Mouse (Mus musculus) heart, embryonic 11.5 days (tissue): Measurements from ENCODE around the gene Acpp. TPM values are rescaled to one million over a fixed set of nuclear protein-coding genes. Genes with fewer than 3 reads are reported as not detected.

Experiments used
- ATAC-seq: fragments of 200-750 bp; cut with Nextera tagmentation; replicated peaks from 2 replicates; pipeline ENCODE4 v1.8.0; 2017; ENCODE audit warnings: moderate library complexity; ENCODE audit not compliant: insufficient number of reproducible peaks, low FRiP score, low TSS enrichment
- H3K27ac ChIP-seq: fragments of 300-500 bp; sonication (generic); 2 replicates; pipeline ENCODE4 v1.5.1; 2014; ENCODE audit warnings: mild to moderate bottlenecking, low read depth, low read length
- H3K27me3 ChIP-seq: fragments of 300-500 bp; sonication (generic); 2 replicates; pipeline ENCODE4 v1.6.1; 2014; ENCODE audit warnings: mild to moderate bottlenecking, low read length, mixed read lengths; ENCODE audit not compliant: control insufficient read depth, insufficient read depth
- H3K36me3 ChIP-seq: fragments of 300-500 bp; sonication (generic); 2 replicates; pipeline ENCODE4 v1.6.1; 2014; ENCODE audit warnings: mild to moderate bottlenecking, low read length, moderate library complexity, mixed read lengths; ENCODE audit not compliant: control insufficient read depth, insufficient read depth
- H3K4me1 ChIP-seq: fragments of 300-500 bp; sonication (generic); 2 replicates; pipeline ENCODE4 v1.6.1; 2014; ENCODE audit warnings: low read length; ENCODE audit not compliant: control insufficient read depth, insufficient read depth
- H3K4me2 ChIP-seq: fragments of 300-500 bp; sonication (generic); 2 replicates; pipeline ENCODE4 v1.6.1; 2014; ENCODE audit warnings: mild to moderate bottlenecking, moderate library complexity
- H3K4me3 ChIP-seq: fragments of 300-500 bp; sonication (generic); 2 replicates; pipeline ENCODE4 v1.5.1; 2014; ENCODE audit warnings: low read depth, low read length
- H3K9ac ChIP-seq: fragments of 300-500 bp; sonication (generic); 2 replicates; pipeline ENCODE4 v1.6.1; 2014; ENCODE audit warnings: mild to moderate bottlenecking, low read depth, low read length, moderate library complexity
- H3K9me3 ChIP-seq: fragments of 300-500 bp; sonication (generic); replicated peaks from 2 replicates; pipeline ENCODE4 v1.6.1; 2016; ENCODE audit warnings: low read length; ENCODE audit not compliant: control insufficient read depth
- WGBS: fragments of 180-500 bp; shearing (Covaris S2); extraction: QIAGEN DNeasy Blood & Tissue Kit; methylation state at CpG from one replicate; pipeline ENCODE4 v1.1.7; 2014; ENCODE audit not compliant: insufficient replicate concordance; 5-methylcytosine and 5-hydroxymethylcytosine counted together
- polyA plus RNA-seq: library from polyadenylated mRNA; unstranded; fragments of >200 nt; fragmentation: Nextera tagmentation; extraction: Ambion mirVana; gene quantifications from 2 replicates; pipeline ENCODE4 v1.2.1, GENCODE M21; 2014

Gene Acpp
- polyA plus RNA-seq, 1 experiment from 2014 or later: 0.30 TPM

DNA sequence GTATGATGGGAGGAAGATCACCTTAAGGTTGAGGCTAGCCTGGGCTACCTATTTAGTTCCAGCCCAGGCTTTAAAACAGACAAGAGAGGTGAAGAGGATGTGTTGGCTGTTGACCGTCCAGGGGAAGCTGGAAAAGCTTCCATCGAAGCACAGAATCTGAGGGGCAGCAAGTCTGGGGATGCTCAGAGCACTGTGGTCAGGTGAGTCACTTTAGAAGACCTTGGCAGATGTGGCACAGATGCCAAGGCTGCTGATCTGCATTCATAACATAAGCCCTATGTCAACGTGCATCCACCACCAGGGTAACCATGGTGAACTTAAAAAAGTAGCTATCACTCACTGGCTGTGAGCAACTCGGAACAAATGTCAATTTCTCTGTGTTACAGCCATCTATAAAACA lies 85.9 kb downstream of the Acpp start:
- H3K27ac ChIP-seq: no peak overlapping the region
- no peak overlapping the region for H3K4me2 ChIP-seq
- no peaks in the 10 kb centered on the region for H3K9me3 ChIP-seq
- 86% methylated on average over 4 of the region's 4 CpGs for WGBS
- H3K4me1 ChIP-seq: peaks cover 13% of the 10 kb centered on the region
- H3K36me3 ChIP-seq: no peaks in the 10 kb centered on the region
- no peak overlapping the region for H3K4me3 ChIP-seq
- no peak overlapping the region for H3K9ac ChIP-seq
- H3K27me3 ChIP-seq: no peaks in the 10 kb centered on the region
- ATAC-seq: no peak

DNA sequence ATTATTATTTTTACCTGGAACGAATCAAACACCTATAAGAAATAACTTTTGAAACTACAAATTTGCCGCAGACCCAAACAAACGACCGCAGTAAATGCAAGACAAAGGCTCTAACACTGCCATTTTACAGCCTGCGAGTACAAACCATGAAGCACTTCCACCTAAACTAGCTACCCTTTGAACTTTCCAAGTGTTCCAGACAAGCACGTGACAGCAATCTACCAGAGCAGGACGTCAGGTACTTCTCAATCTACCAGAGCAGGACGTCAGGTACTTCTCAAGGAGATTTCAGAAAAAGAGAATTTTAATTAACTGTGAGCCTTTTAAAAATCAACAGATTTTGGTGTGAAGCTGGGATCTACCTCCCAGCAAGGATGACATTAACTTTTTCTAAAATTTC lies 86.4 kb downstream of the Acpp start:
- 77% methylated on average over 8 of the region's 8 CpGs for WGBS
- Histone ChIP-seq H3K27me3 (no peaks in the 10 kb centered on the region), H3K4me1 (peaks cover 13% of the 10 kb centered on the region), H3K9me3 (no peaks in the 10 kb centered on the region), H3K36me3 (no peaks in the 10 kb centered on the region), H3K9ac (no peak overlapping the region), H3K4me2 (no peak overlapping the region), H3K27ac (no peak overlapping the region), H3K4me3 (no peak overlapping the region)
- ATAC-seq: no peak

DNA sequence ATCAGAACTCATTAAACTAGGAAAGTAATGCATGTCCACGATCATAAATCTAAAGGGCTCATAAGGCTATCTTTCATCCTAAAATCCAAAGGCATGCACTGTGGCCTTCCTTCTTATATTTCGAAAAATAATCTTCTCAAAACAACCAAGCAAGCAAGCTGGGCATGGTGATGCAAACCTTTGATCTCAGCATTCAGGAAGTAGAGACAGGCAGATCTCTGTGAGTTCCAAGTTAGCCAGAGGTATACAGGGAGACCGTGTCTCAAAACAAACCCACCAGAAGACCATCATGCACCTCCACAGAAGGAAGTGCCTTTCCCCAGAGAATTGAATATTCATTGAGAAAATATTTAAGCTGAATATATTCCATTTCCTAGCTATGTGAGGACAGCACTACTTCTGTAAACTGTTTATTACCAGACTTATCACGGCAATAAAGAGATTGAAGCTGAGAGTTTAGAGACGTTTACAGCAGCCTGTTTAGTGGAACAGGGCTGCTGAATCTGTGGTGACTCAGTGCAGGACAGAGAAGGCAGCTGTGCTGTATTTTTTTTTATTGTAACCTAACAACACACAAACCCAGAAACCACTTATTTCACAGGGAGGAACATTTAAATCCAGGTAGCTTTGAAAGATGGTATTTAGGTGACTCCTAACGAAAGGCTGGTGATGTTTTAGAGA lies 90.1 kb downstream of the Acpp start:
- H3K4me2 ChIP-seq: no peak overlapping the region
- no peak overlapping the region for H3K27ac ChIP-seq
- H3K36me3 ChIP-seq: no peaks in the 10 kb centered on the region
- no peak overlapping the region for H3K4me3 ChIP-seq
- H3K9me3 ChIP-seq: no peaks in the 10 kb centered on the region
- ATAC-seq: no peak
- WGBS: 80% methylated on average over 6 of the region's 6 CpGs
- no peaks in the 10 kb centered on the region for H3K27me3 ChIP-seq
- no peak overlapping the region for H3K9ac ChIP-seq
- H3K4me1 ChIP-seq: peaks cover 2% of the 10 kb centered on the region

DNA sequence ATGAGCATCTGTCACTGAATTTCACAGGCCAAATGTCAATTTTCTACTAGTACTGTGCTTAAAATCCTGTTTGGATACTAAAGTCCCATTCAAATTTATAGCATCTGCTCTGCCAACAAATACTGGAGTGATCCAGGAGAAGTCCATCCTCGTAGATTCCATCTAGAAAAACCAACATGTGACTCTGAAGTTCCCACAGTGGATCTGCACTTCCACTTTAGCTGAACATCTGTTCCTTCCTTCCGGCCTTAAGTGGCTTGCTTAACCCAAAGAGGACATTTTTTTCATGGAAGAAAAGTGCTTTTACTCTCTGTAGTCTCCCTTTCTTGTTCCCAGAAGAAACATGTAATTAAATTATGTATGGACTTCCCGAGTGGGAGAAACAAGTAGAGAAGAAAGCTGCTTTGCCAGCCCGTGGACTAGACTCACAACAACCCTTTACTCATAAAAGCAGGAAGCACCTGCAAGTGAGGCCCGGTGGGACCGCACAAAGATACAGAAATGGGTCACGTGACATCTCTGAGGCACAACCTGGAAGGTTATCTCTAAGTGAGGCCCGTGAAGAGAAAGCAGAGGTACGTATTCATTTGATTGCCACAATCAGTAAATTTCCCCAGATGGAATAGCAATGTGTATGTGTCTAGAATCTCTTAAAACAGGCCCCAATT lies 93.6 kb downstream of the Acpp start:
- Histone ChIP-seq H3K9ac (no peak overlapping the region), H3K9me3 (no peaks in the 10 kb centered on the region), H3K4me2 (no peak overlapping the region), H3K36me3 (no peaks in the 10 kb centered on the region), H3K4me3 (no peak overlapping the region), H3K27me3 (no peaks in the 10 kb centered on the region), H3K4me1 (no peaks in the 10 kb centered on the region; the same call in 1 of the 2 replicates), H3K27ac (no peak overlapping the region)
- ATAC-seq: no peak
- WGBS: 80% methylated on average over 9 of the region's 9 CpGs

DNA sequence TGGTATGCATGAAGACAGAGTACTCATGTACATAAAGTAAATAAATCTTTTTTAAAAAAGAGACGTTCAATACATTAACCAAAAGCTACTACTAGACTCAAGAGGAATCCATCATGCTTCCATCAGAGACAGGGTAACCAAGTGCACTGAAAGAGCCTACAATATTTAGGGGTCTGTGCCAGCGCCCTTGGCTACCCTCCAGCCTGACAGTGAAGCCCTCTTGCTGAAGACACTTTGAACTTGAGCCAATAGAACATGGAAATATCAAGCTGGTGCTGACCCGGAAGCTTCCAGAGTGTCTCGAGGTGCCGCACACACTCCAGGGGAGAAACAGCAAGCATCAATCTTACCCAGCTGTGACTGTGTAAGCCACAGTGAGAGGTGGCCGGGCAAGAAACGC lies 97.4 kb downstream of the Acpp start:
- no peak overlapping the region for H3K4me2 ChIP-seq
- ATAC-seq: no peak

DNA sequence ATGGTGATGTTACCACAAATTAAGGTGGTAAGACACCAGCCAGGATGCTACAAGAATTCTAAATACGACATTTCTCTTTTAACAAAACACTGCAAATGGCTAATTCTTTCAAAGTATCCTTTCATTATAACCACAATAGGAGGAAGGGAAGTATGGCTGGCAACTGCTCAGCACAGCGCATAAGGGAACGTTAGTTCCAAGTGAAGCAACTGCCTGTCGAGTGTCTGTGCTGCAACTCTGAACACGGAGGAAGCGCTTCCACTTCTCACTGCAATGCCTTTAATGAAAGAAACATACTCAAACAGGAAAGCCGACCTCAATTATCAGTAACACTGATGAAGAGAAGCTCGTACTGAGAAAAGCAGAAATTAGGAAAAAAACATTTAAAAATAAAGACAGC lies 98.5 kb downstream of the Acpp start:
- H3K36me3 ChIP-seq: no peaks in the 10 kb centered on the region
- no peak overlapping the region for H3K4me3 ChIP-seq
- WGBS: 94% methylated on average over 8 of the region's 8 CpGs
- ATAC-seq: no peak
- no peaks in the 10 kb centered on the region for H3K27me3 ChIP-seq
- no peak overlapping the region for H3K4me2 ChIP-seq
- H3K4me1 ChIP-seq: 0 out of 2 replicates have a peak, but pooled peaks cover 5% of the 10 kb centered on the region
- H3K9ac ChIP-seq: no peak overlapping the region
- no peak overlapping the region for H3K27ac ChIP-seq
- H3K9me3 ChIP-seq: no peaks in the 10 kb centered on the region

More for the DNA sequence above, 97.4 kb downstream of the Acpp start:
- H3K36me3 ChIP-seq: no peaks in the 10 kb centered on the region
- H3K27ac ChIP-seq: no peak overlapping the region
- H3K4me1 ChIP-seq: 0 out of 2 replicates have a peak, but pooled peaks cover under 1% of the 10 kb centered on the region
- no peak overlapping the region for H3K4me3 ChIP-seq
- no peak overlapping the region for H3K9ac ChIP-seq
- 92% methylated on average over 7 of the region's 7 CpGs for WGBS
- no peaks in the 10 kb centered on the region for H3K27me3 ChIP-seq
- no peaks in the 10 kb centered on the region for H3K9me3 ChIP-seq

Other genes with a start within 250 kb of the Acpp start
- gene Ackr4, start 210.8 kb downstream of the Acpp start, polyA plus RNA-seq: 0.31 and 0.48 TPM in 2 replicates
- 24.2 and 31.9 TPM in 2 replicates for gene Dnajc13, start 74.8 kb downstream of the Acpp start, polyA plus RNA-seq
- 0.31 and 0.64 TPM in 2 replicates for gene Cpne4, start 209.5 kb upstream of the Acpp start, polyA plus RNA-seq